Mouse (Mus musculus): Measurements from ENCODE around the gene Lrrc40. TPM values are rescaled to one million over a fixed set of nuclear protein-coding genes. Genes with fewer than 3 reads are reported as not detected.

The Lrrc40 gene
- total and polyA plus RNA-seq, 3 experiments: 42.6 to 70.0 TPM; not detected in 1

DNA sequence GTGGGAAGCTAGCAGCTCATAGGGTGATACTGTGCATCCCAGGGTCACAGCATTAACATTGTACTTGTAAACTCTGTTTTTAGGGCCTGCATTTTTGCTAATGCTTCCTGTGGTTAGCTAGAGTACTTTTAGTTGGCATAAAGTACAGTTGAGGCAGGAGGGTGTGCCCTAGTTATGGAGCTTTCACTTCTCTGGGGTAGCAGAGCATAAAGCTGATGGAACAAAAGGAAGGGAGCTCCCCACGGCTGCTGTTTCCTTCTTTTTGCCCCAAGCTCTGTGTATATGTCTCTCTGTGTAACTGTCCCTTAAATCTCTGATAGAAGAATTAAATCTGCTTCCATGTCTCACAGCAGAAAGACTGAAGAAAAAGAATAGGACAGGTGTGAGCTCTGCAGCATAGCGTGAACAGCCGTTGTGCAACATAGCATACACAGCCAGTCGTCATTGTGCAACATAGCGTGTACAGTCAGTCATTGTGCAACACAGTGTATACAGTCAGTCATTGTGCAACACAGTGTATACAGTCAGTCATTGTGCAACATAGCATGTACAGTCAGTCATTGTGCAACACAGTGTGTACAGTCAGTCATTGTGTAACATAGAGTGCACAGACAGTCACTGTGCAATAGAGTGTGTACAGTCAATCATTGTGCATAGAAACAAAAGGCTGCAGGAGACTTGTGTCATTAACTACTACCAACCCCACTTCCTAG, 25.5 kb downstream of the Lrrc40 start:
- TF ChIP-seq CTCF (IDR thresholded peaks at IDR 0.05 in 2 of 3, conservative IDR thresholded peaks at IDR 0.05 in 1 of 3; ENCODE audit: control insufficient read depth in 1 of 3, insufficient read depth in 1 of 3, low read depth in 2 of 3, low read length in 3 of 3, poor library complexity in 1 of 3, severe bottlenecking in 1 of 3): no peak
- TF ChIP-seq ZKSCAN1 (IDR thresholded peaks at IDR 0.05; ENCODE audit: low read depth, low read length): no peak
- no peak for TF ChIP-seq ELF1 (IDR thresholded peaks at IDR 0.05; ENCODE audit: low read depth, low read length)
- no peak for TF ChIP-seq NELFE (IDR thresholded peaks at IDR 0.05; ENCODE audit: low read depth, low read length)
- no peak for TF ChIP-seq MYC (IDR thresholded peaks at IDR 0.05; ENCODE audit: low read depth, low read length)
- TF ChIP-seq MAFK (IDR thresholded peaks at IDR 0.05; ENCODE audit: borderline replicate concordance, low read depth, low read length): no peak
- no peak for TF ChIP-seq HCFC1 (IDR thresholded peaks at IDR 0.05; ENCODE audit: low read depth, low read length)
- no peak for TF ChIP-seq POLR2A (IDR thresholded peaks at IDR 0.05; ENCODE audit: control insufficient read depth in 1 of 2, insufficient read depth in 1 of 2, low read depth in 1 of 2, low read length in 2 of 2, poor library complexity in 1 of 2)
- TF ChIP-seq USF1 (IDR thresholded peaks at IDR 0.05; ENCODE audit: low read depth, low read length): no peak
- no peak for TF ChIP-seq MAZ (IDR thresholded peaks at IDR 0.05; ENCODE audit: low read depth, low read length)
- no peak for TF ChIP-seq JUND (IDR thresholded peaks at IDR 0.05; ENCODE audit: low read depth, low read length)
- no peak for TF ChIP-seq TAL1 (IDR thresholded peaks at IDR 0.05; ENCODE audit: low read length)
- no peak for TF ChIP-seq BHLHE40 (IDR thresholded peaks at IDR 0.05; ENCODE audit: borderline replicate concordance, low read depth, low read length)
- no peak for TF ChIP-seq RCOR1 (IDR thresholded peaks at IDR 0.05; ENCODE audit: low read depth, low read length)
- no peak for TF ChIP-seq CHD2 (IDR thresholded peaks at IDR 0.05; ENCODE audit: low read length)
- no peak for TF ChIP-seq TCF12 (IDR thresholded peaks at IDR 0.05; ENCODE audit: low read depth, low read length)
- TF ChIP-seq GABPA (IDR thresholded peaks at IDR 0.05; ENCODE audit: low read depth, low read length): no peak
- TF ChIP-seq NRF1 (IDR thresholded peaks at IDR 0.05; ENCODE audit: insufficient read depth, low read depth, low read length, poor library complexity, severe bottlenecking): no peak
- no peak for TF ChIP-seq MEF2A (IDR thresholded peaks at IDR 0.05; ENCODE audit: extremely low read depth, insufficient replicate concordance, low read depth, low read length, poor library complexity, severe bottlenecking)
- TF ChIP-seq ETS1 (IDR thresholded peaks at IDR 0.05; ENCODE audit: low read depth, low read length): no peak
- no peak overlapping the region for H3K4me3 ChIP-seq (ENCODE audit: control insufficient read depth in 1 of 2, insufficient read depth in 1 of 2, low read depth in 2 of 2, low read length in 2 of 2)
- no peak overlapping the region for H3K27ac ChIP-seq (ENCODE audit: control insufficient read depth, low read depth, low read length)
- H3K4me1 ChIP-seq (ENCODE audit: control insufficient read depth in 1 of 2, insufficient read depth in 2 of 2, low read length in 2 of 2): no peaks in the 10 kb centered on the region
- no peak overlapping the region for H3K9ac ChIP-seq (ENCODE audit: control insufficient read depth, low read depth, low read length, poor library complexity, severe bottlenecking)
- peaks cover 0 to 7% of the 10 kb centered on the region in 2 experiments; a peak in 2 of 4 replicates for H3K36me3 ChIP-seq (ENCODE audit: control insufficient read depth in 1 of 2, insufficient read depth in 2 of 2, low read length in 2 of 2)
- no peaks in the 10 kb centered on the region; the same call in 1 of the 2 replicates for H3K79me2 ChIP-seq (ENCODE audit: control insufficient read depth, insufficient read depth, low read length, poor library complexity)
- no peaks in the 10 kb centered on the region for H3K9me3 ChIP-seq (replicated peaks; ENCODE audit: insufficient read depth, low read length)
- H3K27me3 ChIP-seq (ENCODE audit: control insufficient read depth in 1 of 2, insufficient read depth in 2 of 2, low read length in 2 of 2): no peaks in the 10 kb centered on the region
- no peak for DNase-seq (ENCODE audit: low read depth, low spot score)
